12 mouse cellular contexts compared by ENCODE assay signal in the genomic region with DNA sequence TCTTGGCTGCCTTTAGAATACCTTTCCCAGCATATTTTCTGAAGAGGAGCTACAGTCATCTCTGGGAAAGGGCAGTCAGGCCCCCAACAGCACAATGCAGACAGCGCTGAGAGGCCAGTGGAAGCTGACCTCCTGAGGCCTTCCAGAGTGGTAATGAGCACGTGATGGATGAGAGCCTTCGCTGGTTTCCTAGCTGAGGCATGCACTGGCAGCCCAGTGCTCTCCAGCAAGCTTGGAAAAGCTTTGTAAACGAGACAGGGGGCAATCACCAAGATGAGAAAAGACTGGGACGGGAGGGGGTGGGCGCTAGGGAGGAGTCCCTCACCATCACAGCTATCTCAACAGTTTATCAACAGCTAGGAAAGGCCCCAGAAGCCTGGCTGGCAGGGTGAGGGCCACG.
DNase-seq lines count a peak whose midpoint lies in the region; ATAC-seq and TF ChIP-seq lines count a peak whose summit lies in the region.
"Had no signal": no experiment of that assay in that cellular context is flagged by ENCODE, and none has a peak within 500 bp of the region (broad histone marks: within the 10 kb centered on the region; RNA-seq: fewer than 3 reads in every experiment).

No protein-coding gene starts in this region.

- TF ChIP-seq CTCF in layer of hippocampus, adult 2 months (conservative IDR thresholded peaks at IDR 0.05): no peak

- 0 out of 2 replicates have a peak, but pooled peaks cover 5% of the 10 kb centered on the region for H3K9me3 ChIP-seq in hindbrain, embryonic 12.5 days (replicated peaks)
- no peaks in the 10 kb centered on the region for H3K9me3 ChIP-seq in hindbrain, embryonic 14.5 days (ENCODE audit: control insufficient read depth, low read length)
- H3K9me3 ChIP-seq: heart, embryonic 15.5 days had no signal

- no peak for DNase-seq in hindbrain, embryonic 14.5 days (ENCODE audit: low spot score)
- DNase-seq in NIH3T3 (ENCODE audit: low read depth): peak; percentile 41
- DNase-seq in embryo, embryonic 11 days: peak; percentile 71
- no peak for DNase-seq in thymus, postnatal 10 days (ENCODE audit: low spot score in 2 of 2)
- no peak for DNase-seq in layer of hippocampus, adult 2 months (ENCODE audit: low spot score in 2 of 2)
- DNase-seq: gastrocnemius, postnatal 36 days; liver, postnatal 0 days had no signal

- H3K9ac ChIP-seq in hindbrain, embryonic 12.5 days: no peak overlapping the region
- H3K9ac ChIP-seq in hindbrain, embryonic 14.5 days: no peak overlapping the region
- H3K9ac ChIP-seq: heart, embryonic 15.5 days; limb, embryonic 13.5 days; liver, postnatal 0 days had no signal

- no peaks in the 10 kb centered on the region for H3K36me3 ChIP-seq in hindbrain, embryonic 12.5 days
- no peaks in the 10 kb centered on the region for H3K36me3 ChIP-seq in hindbrain, embryonic 14.5 days (replicated peaks; ENCODE audit: control insufficient read depth, insufficient read depth)
- no peaks in the 10 kb centered on the region for H3K36me3 ChIP-seq in myocyte (ENCODE audit: control insufficient read depth, insufficient read depth)
- H3K36me3 ChIP-seq: heart, embryonic 15.5 days; limb, embryonic 13.5 days had no signal

- WGBS in hindbrain, embryonic 12.5 days: 16% methylated on average over 7 of the region's 7 CpGs
- 10% methylated on average over 7 of the region's 7 CpGs for WGBS in hindbrain, embryonic 14.5 days

- H3K4me3 ChIP-seq in hindbrain, embryonic 12.5 days: no peak overlapping the region
- no peak overlapping the region for H3K4me3 ChIP-seq in hindbrain, embryonic 14.5 days (replicated peaks; ENCODE audit: low read length)
- no peak overlapping the region for H3K4me3 ChIP-seq in myocyte
- H3K4me3 ChIP-seq in layer of hippocampus, adult 2 months: no peak overlapping the region
- H3K4me3 ChIP-seq: erythroblast, embryonic 14.5 days; heart, embryonic 15.5 days; limb, embryonic 13.5 days had no signal

- peak overlapping the region; percentile 60; the same call in 1 of the 2 replicates for H3K27ac ChIP-seq in hindbrain, embryonic 12.5 days
- H3K27ac ChIP-seq in hindbrain, embryonic 14.5 days: no peak overlapping the region
- H3K27ac ChIP-seq in layer of hippocampus, adult 2 months: no peak overlapping the region
- H3K27ac ChIP-seq: heart, embryonic 15.5 days; limb, embryonic 13.5 days had no signal

- no peak for ATAC-seq in hindbrain, embryonic 12.5 days (ENCODE audit: low FRiP score)
- no peak for ATAC-seq in hindbrain, embryonic 14.5 days (ENCODE audit: low FRiP score)
- ATAC-seq: liver, postnatal 0 days had no signal

- no peak overlapping the region for H3ac ChIP-seq in myocyte (ENCODE audit: control insufficient read depth, insufficient read length)

- H3K4me1 ChIP-seq in hindbrain, embryonic 12.5 days: peaks cover 25% of the 10 kb centered on the region
- peaks cover 12% of the 10 kb centered on the region for H3K4me1 ChIP-seq in hindbrain, embryonic 14.5 days (replicated peaks; ENCODE audit: control insufficient read depth, insufficient read depth, low read length)

- no peak overlapping the region for H3K4me2 ChIP-seq in hindbrain, embryonic 12.5 days (replicated peaks)
- H3K4me2 ChIP-seq in hindbrain, embryonic 14.5 days (replicated peaks): no peak overlapping the region
- peak overlapping the region; percentile 72 for H3K4me2 ChIP-seq in myocyte (ENCODE audit: low read depth)
- H3K4me2 ChIP-seq: heart, embryonic 15.5 days; limb, embryonic 13.5 days had no signal

- no peak for TF ChIP-seq POLR2A in myocyte (IDR thresholded peaks at IDR 0.05; ENCODE audit: insufficient read length, low read depth)

- H3K79me2 ChIP-seq in myocyte (ENCODE audit: control insufficient read depth, insufficient read depth): no peaks in the 10 kb centered on the region

- no peaks in the 10 kb centered on the region for H3K27me3 ChIP-seq in hindbrain, embryonic 12.5 days
- no peaks in the 10 kb centered on the region for H3K27me3 ChIP-seq in hindbrain, embryonic 14.5 days (ENCODE audit: control insufficient read depth, insufficient read depth, low read length)
- no peaks in the 10 kb centered on the region for H3K27me3 ChIP-seq in myocyte (ENCODE audit: control insufficient read depth, insufficient read depth, insufficient read length)
- H3K27me3 ChIP-seq: heart, embryonic 15.5 days had no signal

TF ChIP-seq in myocyte, 11 proteins besides CTCF, POLR2A, EP300 and RAD21:
- TF ChIP-seq CEBPB (IDR thresholded peaks at IDR 0.05; ENCODE audit: insufficient read depth, poor library complexity, severe bottlenecking) (no peak), MYOD1 (IDR thresholded peaks at IDR 0.05; ENCODE audit: control insufficient read depth in 1 of 3, insufficient read length in 2 of 3, low read depth in 2 of 3) (no peak), E2F4 (IDR thresholded peaks at IDR 0.05; ENCODE audit: insufficient read depth) (no peak), SRF (IDR thresholded peaks at IDR 0.05; ENCODE audit: control insufficient read depth, insufficient read length, low read depth) (no peak), MAX (IDR thresholded peaks at IDR 0.05; ENCODE audit: low read depth) (no peak), POLR2AphosphoS2 (IDR thresholded peaks at IDR 0.05; ENCODE audit: insufficient read length, low read depth) (no peak), TCF3 (IDR thresholded peaks at IDR 0.05; ENCODE audit: insufficient read length, low read depth) (no peak), REST (IDR thresholded peaks at IDR 0.05; ENCODE audit: insufficient read depth, insufficient read length) (no peak)

Comparison
In these comparisons a context has a peak if more than half of its experiments do, and no peak if none do; other contexts are left out.
1. DNase-seq: peak in NIH3T3 (single experiment) and embryo, embryonic 11 days (single experiment); none in hindbrain, embryonic 14.5 days (single experiment), thymus, postnatal 10 days (0 of 2) and layer of hippocampus, adult 2 months (0 of 2).